Mouse (Mus musculus): ENCODE measurements around the gene Ucn2. TPM values are rescaled to one million over a fixed set of nuclear protein-coding genes. Genes with fewer than 3 reads are reported as not detected.

Ucn2 gene
- polyA plus RNA-seq, 1 experiment from 2014 or later, result not detected

- DNase-seq (ENCODE audit: low spot score), result no peak
Observed at GRCm38 (mm10) chr9:108992085-108992469, 6.3 kb downstream of the Ucn2 start.

DNA sequence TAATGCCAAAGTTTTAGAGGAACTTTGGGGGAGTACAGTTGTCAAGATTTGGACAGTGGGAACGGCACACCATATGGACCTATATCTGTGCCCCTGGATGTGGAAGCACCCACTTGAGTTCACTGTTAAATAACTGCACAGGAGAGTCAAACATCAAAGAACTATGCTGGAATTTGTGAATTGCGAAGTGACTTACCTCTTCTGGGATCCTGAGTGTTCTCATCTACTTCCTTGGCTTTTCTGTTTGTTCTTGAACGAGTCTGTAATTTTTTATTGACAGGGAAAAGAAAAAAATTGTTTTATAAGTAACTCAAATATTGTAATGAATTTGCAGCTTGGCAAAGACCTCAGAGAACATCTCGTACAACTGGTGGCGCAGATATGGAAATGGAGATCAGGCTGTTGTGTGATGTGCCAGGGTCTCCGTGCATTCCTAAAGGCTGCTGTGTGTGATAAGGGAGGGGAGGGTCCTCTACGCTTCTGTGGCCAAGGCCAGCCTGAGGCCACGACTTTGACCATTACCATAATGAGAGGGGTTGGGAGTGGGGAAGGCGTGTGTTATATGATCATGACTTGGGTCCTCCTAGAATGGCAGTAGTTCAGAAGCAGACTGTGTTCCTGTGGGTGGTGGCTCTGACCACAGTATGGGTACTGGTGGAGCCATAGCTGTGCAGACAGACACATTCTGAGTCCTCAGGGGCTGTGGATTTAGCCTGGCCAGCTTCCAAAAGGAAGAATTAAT is 7.0 kb downstream of the Ucn2 start:
- DNase-seq (ENCODE audit: low spot score), result no peak

DNA sequence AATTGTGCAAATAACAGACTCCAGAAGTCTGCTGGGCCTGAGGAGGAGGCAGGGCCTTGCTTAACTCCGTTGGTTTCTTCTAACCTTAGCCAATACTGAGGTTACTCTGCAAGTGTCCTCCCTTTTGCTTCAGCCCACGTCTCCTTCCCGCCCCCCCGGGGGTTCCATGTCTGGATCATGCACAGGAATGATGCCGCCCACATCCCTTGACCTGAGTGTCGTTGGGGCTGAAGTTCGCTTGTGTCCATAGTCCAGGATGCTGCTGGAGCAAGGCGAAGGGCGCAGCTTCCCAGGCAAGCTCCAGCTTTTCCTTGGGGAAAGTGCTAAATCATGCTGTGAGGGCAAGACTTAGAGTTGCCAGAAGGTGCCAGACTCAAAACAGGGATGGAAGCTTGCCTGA is 10.6 kb downstream of the Ucn2 start:
- DNase-seq (ENCODE audit: low spot score), result no peak

DNA sequence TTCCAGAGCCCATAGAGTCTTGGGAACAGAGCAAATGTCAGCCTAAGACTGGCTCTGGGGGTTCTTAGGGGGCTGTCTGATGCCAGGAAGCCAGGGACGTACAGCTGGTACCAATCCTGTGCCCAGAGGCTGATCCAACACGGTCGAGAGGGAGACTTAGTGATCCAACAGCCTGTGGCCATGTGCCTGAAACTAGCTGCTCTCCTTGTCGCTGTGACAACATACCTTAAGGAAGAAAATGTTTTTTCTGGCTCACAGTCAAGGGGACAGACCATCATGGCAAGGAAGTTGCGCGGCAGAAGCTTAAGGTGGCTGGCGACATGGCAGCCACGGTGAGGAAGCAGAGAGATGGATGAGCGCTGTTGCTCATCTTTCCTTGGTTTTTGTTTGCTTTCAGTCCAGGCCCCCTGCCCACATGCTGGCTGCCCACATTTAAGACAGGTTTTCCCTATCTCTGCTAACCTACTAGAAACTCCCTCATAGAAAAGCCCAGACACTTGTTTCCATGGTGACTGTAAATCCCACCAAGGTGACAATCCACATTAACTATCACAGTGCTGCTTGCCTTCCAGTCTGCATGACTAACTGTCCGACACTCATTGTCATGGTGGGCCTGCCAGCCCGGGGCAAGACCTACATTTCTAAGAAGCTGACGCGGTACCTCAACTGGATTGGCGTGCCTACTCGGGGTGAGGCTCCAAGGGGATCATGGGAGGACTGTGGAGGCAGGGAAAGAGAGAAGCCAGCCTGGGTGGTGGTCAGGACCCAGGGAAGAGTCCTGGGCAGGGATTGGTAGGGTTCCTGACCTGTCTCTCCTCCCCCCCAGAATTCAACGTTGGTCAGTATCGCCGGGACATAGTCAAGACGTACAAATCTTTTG is 12.7 kb downstream of the Ucn2 start:
- DNase-seq (ENCODE audit: low spot score), result no peak

- DNase-seq (ENCODE audit: low spot score), result no peak
Observed at GRCm38 (mm10) chr9:108999167-108999526, 13.3 kb downstream of the Ucn2 start.

DNA sequence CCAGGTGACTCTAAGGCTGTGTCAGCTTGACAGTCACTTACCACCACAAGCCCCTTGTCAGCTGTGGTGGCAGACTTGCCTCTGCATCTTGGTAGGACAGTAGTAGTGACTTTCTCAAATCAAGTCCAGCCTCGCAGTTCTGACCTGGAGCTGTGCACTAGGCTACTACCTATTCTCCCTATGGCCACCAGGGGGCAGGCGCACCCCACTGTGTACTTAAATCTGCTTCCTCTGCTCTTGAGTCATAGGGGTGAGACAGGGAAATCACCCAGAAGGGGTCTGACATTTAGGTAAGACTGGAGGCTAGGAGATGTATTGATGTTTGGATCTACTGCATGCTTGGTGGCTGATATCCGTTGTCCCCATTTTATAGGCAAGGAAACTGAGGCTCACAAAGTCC is 14.9 kb downstream of the Ucn2 start:
- peak; percentile 79 for DNase-seq (ENCODE audit: low spot score)

GRCm38 (mm10) chr9:109003201-109003600 is 17.4 kb downstream of the Ucn2 start:
- peak; percentile 62 for DNase-seq (ENCODE audit: low spot score)

DNA sequence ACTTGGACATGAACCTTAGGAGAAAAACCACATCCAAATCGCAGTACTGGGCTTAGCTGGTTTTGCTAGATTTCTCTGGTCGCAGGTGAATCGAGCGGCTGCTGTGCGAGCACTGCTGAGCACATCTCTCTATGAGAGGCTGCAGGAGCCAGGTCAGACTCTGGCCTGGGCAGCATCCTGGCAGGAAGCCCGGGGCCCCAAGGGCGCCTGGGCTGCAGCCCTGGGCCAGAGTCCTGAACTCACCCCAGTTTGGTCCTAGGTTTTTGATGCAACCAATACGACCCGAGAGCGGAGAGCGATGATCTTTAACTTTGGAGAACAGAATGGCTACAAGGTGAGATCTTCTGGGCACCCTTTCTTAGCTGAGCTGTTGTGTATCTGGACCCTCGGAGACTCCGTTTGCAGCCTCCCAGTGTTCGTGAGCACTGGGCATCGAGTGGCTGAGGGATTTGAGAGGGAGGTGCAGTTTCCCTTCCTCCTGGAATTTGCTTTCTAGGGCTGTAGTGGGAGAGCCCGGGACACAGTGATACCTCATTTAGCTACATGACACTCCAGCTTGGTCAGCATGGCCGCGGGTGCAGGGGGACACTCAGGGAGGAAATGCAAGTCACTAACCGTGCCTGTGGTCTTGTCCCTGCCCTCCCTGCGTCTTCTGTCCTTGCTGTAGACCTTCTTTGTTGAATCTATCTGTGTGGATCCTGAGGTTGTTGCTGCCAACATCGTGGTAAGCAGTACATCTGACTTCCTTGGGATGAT is 21.4 kb downstream of the Ucn2 start:
- no peak for DNase-seq (ENCODE audit: low spot score)

GRCm38 (mm10) chr9:109008081-109008480 is 22.3 kb downstream of the Ucn2 start:
- no peak for DNase-seq (ENCODE audit: low spot score)

DNA sequence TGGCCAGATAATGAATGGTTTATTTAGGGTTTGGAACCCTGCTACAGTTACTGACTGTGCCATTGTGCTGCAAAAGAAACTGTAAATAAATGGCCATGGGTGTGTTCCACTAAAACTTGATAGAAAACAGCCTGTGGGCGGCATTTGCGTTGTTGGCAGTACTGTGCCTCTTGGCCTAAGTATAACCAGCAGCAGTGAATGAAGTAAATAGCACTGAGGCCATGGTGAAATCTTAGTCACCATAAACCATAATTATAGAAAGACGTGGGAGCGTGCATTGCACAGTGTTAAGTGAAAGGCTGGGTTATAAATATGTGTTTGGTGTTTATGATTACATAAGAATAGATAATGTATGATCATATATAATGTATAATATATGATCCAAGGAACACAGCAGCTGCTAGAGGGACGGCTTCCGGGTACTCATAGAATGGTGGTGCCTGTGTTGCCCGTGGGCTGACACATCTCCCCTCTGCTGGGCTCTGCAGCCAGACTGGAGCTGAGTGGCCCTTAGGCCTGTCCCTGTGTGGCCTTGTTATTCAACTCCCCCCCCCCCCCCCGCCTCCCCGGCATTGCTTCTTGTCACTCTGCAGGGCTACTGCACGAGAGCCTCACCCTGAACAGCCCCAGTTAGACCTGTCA is 23.3 kb downstream of the Ucn2 start:
- no peak for DNase-seq (ENCODE audit: low spot score)

- peak; percentile 58 for DNase-seq (ENCODE audit: low spot score)
Observed at GRCm38 (mm10) chr9:109009636-109010315, 24.0 kb downstream of the Ucn2 start.

- DNase-seq (ENCODE audit: low spot score), result no peak
Observed at GRCm38 (mm10) chr9:109010316-109010690, 24.5 kb downstream of the Ucn2 start.

DNA sequence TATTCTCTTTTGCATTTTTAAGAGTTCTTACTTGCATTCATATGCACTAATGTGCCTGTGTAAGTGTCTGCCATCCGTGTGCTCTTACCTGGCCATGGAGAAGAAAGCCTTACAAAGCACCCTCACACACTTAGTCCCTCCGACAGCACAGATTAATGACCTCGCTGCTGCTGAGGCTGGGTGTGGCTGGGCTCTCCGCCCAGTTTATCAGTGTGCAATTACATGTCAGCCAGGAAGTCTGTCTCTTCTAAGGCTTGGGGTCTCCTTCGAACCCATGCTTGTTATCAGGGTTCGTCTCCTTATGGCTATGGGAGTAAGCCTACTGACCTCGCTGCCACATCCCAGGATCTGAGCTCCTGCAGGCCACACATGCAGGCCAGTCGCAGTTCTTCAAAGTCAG is 29.6 kb downstream of the Ucn2 start:
- DNase-seq (ENCODE audit: low spot score), result no peak

- no peak for DNase-seq (ENCODE audit: low spot score)
Observed at GRCm38 (mm10) chr9:109016973-109017604, 31.3 kb downstream of the Ucn2 start.

DNA sequence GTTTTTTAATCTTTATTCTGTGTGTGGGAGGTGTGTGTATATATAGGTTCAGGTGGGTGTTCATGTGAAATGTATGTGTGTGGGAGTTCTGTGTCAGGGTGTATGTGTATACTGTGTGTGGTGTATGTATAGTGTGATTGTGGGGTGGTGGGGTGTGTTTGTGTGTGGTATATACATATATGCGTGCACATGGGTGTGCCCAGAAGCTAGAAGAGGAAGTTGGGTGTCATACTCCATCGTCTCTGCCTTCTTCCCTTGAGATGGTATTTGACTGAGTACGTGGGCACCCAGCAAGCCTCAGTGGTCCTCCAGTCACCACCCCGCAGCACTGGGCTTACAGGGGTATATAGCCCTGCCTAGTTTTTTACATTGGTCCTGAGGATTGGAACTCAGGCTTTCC is 35.6 kb downstream of the Ucn2 start:
- DNase-seq (ENCODE audit: low spot score), result no peak

GRCm38 (mm10) chr9:109022866-109023685 is 37.3 kb downstream of the Ucn2 start:
- DNase-seq (ENCODE audit: low spot score), result no peak

- no peak for DNase-seq (ENCODE audit: low spot score)
Observed at GRCm38 (mm10) chr9:109027521-109027920, 41.7 kb downstream of the Ucn2 start.

DNA sequence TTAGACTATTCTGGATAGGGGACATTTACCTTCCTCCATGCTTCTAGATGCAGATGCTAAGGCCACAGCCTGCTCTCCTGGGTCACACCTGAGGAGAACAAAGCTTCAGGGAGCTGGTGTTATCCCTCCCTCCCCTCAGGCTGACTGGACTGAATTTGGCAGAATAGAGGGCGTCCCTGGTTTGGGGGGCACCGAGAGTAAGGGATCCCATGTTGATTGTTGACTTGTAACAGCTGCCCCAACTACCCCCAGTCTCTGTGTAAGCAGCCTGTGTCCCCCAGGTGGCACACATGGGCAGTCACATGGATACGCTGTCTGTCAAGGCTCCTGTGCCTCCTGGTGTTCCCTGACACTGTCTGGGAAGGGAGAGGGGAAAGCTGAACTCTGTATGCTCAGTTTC is 42.6 kb downstream of the Ucn2 start:
- no peak for DNase-seq (ENCODE audit: low spot score)

GRCm38 (mm10) chr9:109028919-109029318 is 43.1 kb downstream of the Ucn2 start:
- DNase-seq (ENCODE audit: low spot score), result no peak

DNA sequence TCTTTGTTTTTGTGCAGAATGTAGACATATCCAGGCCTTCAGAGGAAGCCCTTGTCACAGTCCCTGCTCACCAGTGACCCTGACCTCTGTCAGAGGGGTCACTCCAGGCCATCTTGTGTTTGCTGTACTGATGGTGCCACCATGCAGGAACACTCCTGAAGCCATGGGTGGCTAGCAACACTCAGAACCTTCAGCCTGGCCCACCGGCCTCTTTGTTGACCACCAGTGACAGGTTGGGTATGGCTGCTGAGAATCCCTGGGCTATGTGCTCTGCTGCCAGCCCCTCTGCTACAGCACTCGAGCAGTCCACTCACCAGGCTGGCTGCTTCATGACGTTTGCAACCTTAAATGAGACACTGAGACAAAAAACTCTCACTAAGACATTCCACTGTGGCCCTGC is 44.5 kb downstream of the Ucn2 start:
- DNase-seq (ENCODE audit: low spot score), result no peak
